Mouse (Mus musculus): Measurements from ENCODE around the gene Pdxp.
A peak's percentile ranks its signal among the peaks of the same experiment; 100 is the strongest.

GRCm38 (mm10) chr15:78903243-78903642 lies 10.5 kb upstream of the Pdxp start:
- TF ChIP-seq EP300 (IDR thresholded peaks at IDR 0.05; ENCODE audit: low read depth) (no peak), CTCF (IDR thresholded peaks at IDR 0.05; ENCODE audit: low read depth) (peak; percentile 97)

All from liver, postnatal 0 days (tissue).